8 mouse cellular contexts compared by ENCODE assay signal in genomic region chr8:13105087-13105881, GRCm38 (mm10). TPM values are rescaled to one million over a fixed set of nuclear protein-coding genes. Genes with fewer than 3 reads are reported as not detected.
DNase-seq lines count a peak whose midpoint lies in the region; ATAC-seq lines count a peak whose summit lies in the region.

Gene Pcid2, minus strand, starts transcription at chr8:13105459.
Gene Cul4a, plus strand, starts transcription at chr8:13105621.

- H3K9me3 ChIP-seq in hindbrain, embryonic 16.5 days (ENCODE audit: control insufficient read depth, low read length): no peaks in the 10 kb centered on the region

- H3K27ac ChIP-seq in hindbrain, embryonic 16.5 days (ENCODE audit: low read depth, low read length): peak within 1 kb of the TSS; percentile 95
- H3K27ac ChIP-seq in macrophage: peak within 1 kb of the TSS; percentile 58

- peak; percentile 98 for DNase-seq in T-cell, adult 2 months (ENCODE audit: low spot score)
- peak; percentile 95 to 97 for DNase-seq in cerebellum, postnatal 36 days
- peak; percentile 96 for DNase-seq in gastrocnemius, adult 18-20 months (ENCODE audit: low spot score)
- DNase-seq in left cerebral cortex, adult 18-20 months (ENCODE audit: low spot score in 2 of 2): peak; percentile 96 to 97
- DNase-seq in right cerebral cortex, adult 18-20 months: peak; percentile 97
- DNase-seq in urinary bladder, postnatal 10 days (ENCODE audit: low spot score): peak; percentile 90

- H3K9ac ChIP-seq in hindbrain, embryonic 16.5 days (ENCODE audit: low read depth, low read length): peak within 1 kb of the TSS; percentile 95

- H3K4me1 ChIP-seq in hindbrain, embryonic 16.5 days (ENCODE audit: control insufficient read depth, insufficient read depth, low read depth, low read length): peaks cover 18% of the 10 kb centered on the region

- WGBS in hindbrain, embryonic 16.5 days: under 1% methylated on average over 78 of the region's 87 CpGs
- 1% methylated on average over 73 of the region's 87 CpGs for WGBS in macrophage (ENCODE audit: missing documents)

- H3K4me2 ChIP-seq in hindbrain, embryonic 16.5 days (ENCODE audit: low read length): peak within 1 kb of the TSS; percentile 95

- H3K4me3 ChIP-seq in hindbrain, embryonic 16.5 days (ENCODE audit: low read length): peak within 1 kb of the TSS; percentile 92
- H3K4me3 ChIP-seq in macrophage (ENCODE audit: inconsistent target): peak within 1 kb of the TSS; percentile 88

- H3K27me3 ChIP-seq in hindbrain, embryonic 16.5 days (replicated peaks; ENCODE audit: control insufficient read depth, insufficient read depth, low read length): no peaks in the 10 kb centered on the region

- H3K79me2 ChIP-seq in macrophage (ENCODE audit: inconsistent target): peaks cover 86% of the 10 kb centered on the region

- no peaks in the 10 kb centered on the region for H3K36me3 ChIP-seq in hindbrain, embryonic 16.5 days (ENCODE audit: control insufficient read depth, insufficient read depth, low read length)
- no peaks in the 10 kb centered on the region for H3K36me3 ChIP-seq in macrophage (ENCODE audit: inconsistent target)

- peak; percentile 96 for ATAC-seq in hindbrain, embryonic 16.5 days

RNA-seq across cellular contexts. Expression of gene Pcid2, which starts in this region (rescaled TPM):
- 1 to 10 TPM; 6.9 to 7.3 TPM for total RNA-seq in gastrocnemius, adult 18-20 months (2021)
- polyA plus RNA-seq in hindbrain, embryonic 16.5 days (2015; fragmentation: Nextera tagmentation; extraction: Ambion mirVana): 36.8 and 41.2 TPM in 2 replicates
- 10 to 100 TPM; 26.0 to 32.1 TPM for total RNA-seq in left cerebral cortex, adult 18-20 months (2021)
- total RNA-seq in macrophage (2018; cell fraction: chromatin; rRNA removed): 10 to 100 TPM in 22 of 26 experiments, 1 to 10 TPM in 4; 7.5 to 42.8 (median 15.3) TPM
- 10 to 100 TPM; 12.0 to 16.1 (median 13.8) TPM for total RNA-seq in macrophage (2018; cell fraction: cytosol; rRNA removed)
- total RNA-seq in macrophage (2018; cell fraction: nucleus; rRNA removed): 10 to 100 TPM in 21 of 26 experiments, 1 to 10 TPM in 5; 8.4 to 25.9 (median 14.2) TPM
- 10.7 to 16.7 TPM (median 13.2 TPM) in 3 replicates for polyA plus RNA-seq in macrophage (2018)

RNA-seq across cellular contexts. Expression of gene Cul4a, which starts in this region (rescaled TPM):
- 10 to 100 TPM; 67.0 to 69.3 TPM for total RNA-seq in gastrocnemius, adult 18-20 months (2021)
- polyA plus RNA-seq in hindbrain, embryonic 16.5 days (2015; fragmentation: Nextera tagmentation; extraction: Ambion mirVana): 67.5 and 72.7 TPM in 2 replicates
- 10 to 100 TPM; 50.3 to 50.9 TPM for total RNA-seq in left cerebral cortex, adult 18-20 months (2021)
- total RNA-seq in macrophage (2018; cell fraction: chromatin; rRNA removed): 100 to 1,000 TPM in 19 of 26 experiments, 10 to 100 TPM in 7; 77.6 to 159 (median 112) TPM
- total RNA-seq in macrophage (2018; cell fraction: cytosol; rRNA removed): 10 to 100 TPM; 30.4 to 54.8 (median 41.2) TPM
- 100 to 1,000 TPM in 8 of 26 experiments, 10 to 100 TPM in 18; 55.1 to 132 (median 86.8) TPM for total RNA-seq in macrophage (2018; cell fraction: nucleus; rRNA removed)
- polyA plus RNA-seq in macrophage (2018): 36.8 to 51.4 TPM (median 43.9 TPM) in 3 replicates

Comparison
In these comparisons a context has a peak if more than half of its experiments do, and no peak if none do; other contexts are left out.
1. Peak in every context shown above with its lines: DNase-seq, ATAC-seq, H3K4me3 ChIP-seq and H3K27ac ChIP-seq.